Comparison of ENCODE assay signal across 1 mouse cellular context in genomic region chr8:94601607-94602385, GRCm38 (mm10).
TF ChIP-seq lines count a peak whose summit lies in the region.

Rspry1 (plus strand) TSS chr8:94601937.
Fam192a (minus strand) TSS chr8:94601997.

TF ChIP-seq in CH12.LX, 34 proteins besides CTCF, POLR2A, EP300 and RAD21 (continued from another document):
- TF ChIP-seq BHLHE40 (IDR thresholded peaks at IDR 0.05; ENCODE audit: low read depth, low read length) (no peak), ZKSCAN1 (IDR thresholded peaks at IDR 0.05; ENCODE audit: borderline replicate concordance, low read depth, low read length) (no peak), NELFE (IDR thresholded peaks at IDR 0.05; ENCODE audit: low read depth, low read length) (peak; percentile 71), ZMIZ1 (IDR thresholded peaks at IDR 0.05; ENCODE audit: low read depth, low read length) (peak; percentile 61; the same call in 1 of the 2 replicates), MAZ (IDR thresholded peaks at IDR 0.05; ENCODE audit: low read depth, low read length) (peak; percentile 67; the same call in 1 of the 2 replicates), NRF1 (IDR thresholded peaks at IDR 0.05; ENCODE audit: low read depth, low read length) (peak; percentile 58), HCFC1 (IDR thresholded peaks at IDR 0.05; ENCODE audit: low read depth, low read length) (peak; percentile 86), E2F4 (IDR thresholded peaks at IDR 0.05; ENCODE audit: insufficient replicate concordance, low read depth, low read length) (no peak; the same call in 1 of the 2 replicates), USF2 (conservative IDR thresholded peaks at IDR 0.05; ENCODE audit: low read depth, low read length) (peak; percentile 98), UBTF (IDR thresholded peaks at IDR 0.05; ENCODE audit: low read depth, low read length) (no peak)
